Mouse (Mus musculus): ENCODE data around the gene Lmtk3. TPM values are rescaled to one million over a fixed set of nuclear protein-coding genes. Genes with fewer than 3 reads are reported as not detected.

The Lmtk3 gene
- polyA plus RNA-seq, 1 experiment from 2014 or later: 23.6 TPM

DNA sequence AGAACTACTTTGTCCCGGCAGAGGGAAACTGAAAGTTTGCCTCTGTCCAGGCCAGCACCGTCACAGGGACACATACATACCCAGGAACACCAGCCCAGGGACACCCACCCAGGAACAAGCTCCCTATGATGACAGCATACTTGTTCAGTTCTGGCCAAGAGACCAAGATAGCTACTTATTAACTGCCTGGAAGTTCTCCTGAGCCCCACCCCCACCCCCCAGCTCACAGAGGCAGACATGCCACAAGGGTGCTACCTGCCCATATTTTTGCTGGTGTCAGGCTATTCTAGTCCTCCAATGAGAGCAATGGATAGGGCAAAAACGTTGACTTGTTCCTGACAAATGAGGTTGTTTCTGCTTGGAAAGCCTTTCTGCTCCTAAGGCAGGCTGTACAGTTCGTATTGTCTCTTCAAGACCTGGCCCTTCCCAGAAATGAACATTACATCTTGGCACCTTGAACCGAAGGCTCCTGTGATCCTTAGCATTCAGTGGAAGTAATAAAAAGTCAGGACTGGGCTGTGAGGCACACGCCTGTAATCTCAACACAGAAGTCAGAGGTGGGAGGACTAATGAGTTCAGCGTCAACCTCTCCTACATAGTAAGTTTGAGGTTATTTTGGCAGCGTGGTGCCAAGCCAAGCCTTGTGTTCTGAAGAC, 13.0 kb upstream of the Lmtk3 start:
- DNase-seq (ENCODE audit: low spot score) (no peak), ATAC-seq (ENCODE audit: low FRiP score) (no peak)
- Histone ChIP-seq H3K4me2 (replicated peaks) (no peak overlapping the region), H3K4me3 (replicated peaks; ENCODE audit: low read length) (no peak overlapping the region), H3K9me3 (ENCODE audit: control insufficient read depth, low read length) (no peaks in the 10 kb centered on the region), H3K36me3 (replicated peaks; ENCODE audit: control insufficient read depth, insufficient read depth) (no peaks in the 10 kb centered on the region), H3K27ac (no peak overlapping the region), H3K9ac (no peak overlapping the region), H3K4me1 (replicated peaks; ENCODE audit: control insufficient read depth, insufficient read depth, low read length) (no peaks in the 10 kb centered on the region), H3K27me3 (ENCODE audit: control insufficient read depth, insufficient read depth, low read length) (no peaks in the 10 kb centered on the region)
- 76% methylated on average over 8 of the region's 8 CpGs for WGBS

- no peak for ATAC-seq (ENCODE audit: low FRiP score)
- H3K4me1 ChIP-seq (replicated peaks; ENCODE audit: control insufficient read depth, insufficient read depth, low read length): no peaks in the 10 kb centered on the region
- 73% methylated on average over 4 of the region's 4 CpGs for WGBS
- H3K36me3 ChIP-seq (replicated peaks; ENCODE audit: control insufficient read depth, insufficient read depth): no peaks in the 10 kb centered on the region
- H3K9me3 ChIP-seq (ENCODE audit: control insufficient read depth, low read length): no peaks in the 10 kb centered on the region
- no peaks in the 10 kb centered on the region for H3K27me3 ChIP-seq (ENCODE audit: control insufficient read depth, insufficient read depth, low read length)
- no peak overlapping the region for H3K27ac ChIP-seq
- H3K4me3 ChIP-seq (replicated peaks; ENCODE audit: low read length): no peak overlapping the region
- H3K4me2 ChIP-seq (replicated peaks): no peak overlapping the region
- H3K9ac ChIP-seq: no peak overlapping the region
- no peak for DNase-seq (ENCODE audit: low spot score)
Measured at GRCm38 (mm10) chr7:45771101-45771500, 12.4 kb upstream of the Lmtk3 start.

DNA sequence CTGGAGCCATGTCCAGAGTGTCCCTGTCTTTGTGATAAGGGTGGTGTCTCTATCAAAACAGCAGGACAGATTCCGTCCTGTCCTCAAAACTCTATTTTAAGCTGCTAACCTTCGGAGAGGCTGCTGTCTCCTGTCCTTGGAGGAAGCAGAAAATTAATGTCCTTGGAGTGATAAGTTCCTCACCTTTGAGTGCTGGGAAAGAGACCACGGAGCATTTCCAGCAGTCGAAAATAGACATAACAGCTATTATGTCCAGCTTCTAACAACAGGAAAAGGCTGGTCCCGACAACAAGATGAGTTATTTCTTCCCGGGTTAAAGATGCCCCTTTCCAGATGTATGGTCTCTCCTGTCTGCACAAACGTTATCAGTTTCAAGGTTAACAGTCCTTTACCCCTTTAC, 8.3 kb upstream of the Lmtk3 start:
- WGBS: 89% methylated on average over 7 of the region's 7 CpGs
- Histone ChIP-seq H3K27ac (no peak overlapping the region), H3K27me3 (ENCODE audit: control insufficient read depth, insufficient read depth, low read length) (no peaks in the 10 kb centered on the region; the same call in 1 of the 2 replicates), H3K9me3 (ENCODE audit: control insufficient read depth, low read length) (no peaks in the 10 kb centered on the region), H3K4me1 (replicated peaks; ENCODE audit: control insufficient read depth, insufficient read depth, low read length) (no peaks in the 10 kb centered on the region), H3K36me3 (replicated peaks; ENCODE audit: control insufficient read depth, insufficient read depth) (no peaks in the 10 kb centered on the region), H3K4me2 (replicated peaks) (no peak overlapping the region), H3K4me3 (replicated peaks; ENCODE audit: low read length) (no peak overlapping the region), H3K9ac (no peak overlapping the region)
- ATAC-seq (ENCODE audit: low FRiP score): no peak
- DNase-seq (ENCODE audit: low spot score): no peak

- ATAC-seq (ENCODE audit: low FRiP score) (no peak), DNase-seq (ENCODE audit: low spot score) (no peak)
- H3K27me3 ChIP-seq (ENCODE audit: control insufficient read depth, insufficient read depth, low read length): no peaks in the 10 kb centered on the region; the same call in 1 of the 2 replicates
- 0 out of 2 replicates have a peak, but pooled peaks cover 3% of the 10 kb centered on the region for H3K4me1 ChIP-seq (replicated peaks; ENCODE audit: control insufficient read depth, insufficient read depth, low read length)
- H3K36me3 ChIP-seq (replicated peaks; ENCODE audit: control insufficient read depth, insufficient read depth): no peaks in the 10 kb centered on the region
- H3K9me3 ChIP-seq (ENCODE audit: control insufficient read depth, low read length): no peaks in the 10 kb centered on the region
- H3K27ac ChIP-seq: no peak overlapping the region
- no peak overlapping the region for H3K4me3 ChIP-seq (replicated peaks; ENCODE audit: low read length)
- WGBS: 22% methylated on average over 22 of the region's 22 CpGs
- H3K4me2 ChIP-seq (replicated peaks): peak overlapping the region; percentile 22
- no peak overlapping the region for H3K9ac ChIP-seq
Measured at GRCm38 (mm10) chr7:45779081-45779641, 4.4 kb upstream of the Lmtk3 start.

GRCm38 (mm10) chr7:45782271-45782670, 1.3 kb upstream of the Lmtk3 start:
- ATAC-seq (ENCODE audit: low FRiP score) (no peak), DNase-seq (ENCODE audit: low spot score) (no peak)
- no peak overlapping the region for H3K4me2 ChIP-seq (replicated peaks)
- no peak overlapping the region for H3K9ac ChIP-seq
- peaks cover 15% of the 10 kb centered on the region for H3K4me1 ChIP-seq (replicated peaks; ENCODE audit: control insufficient read depth, insufficient read depth, low read length)
- no peaks in the 10 kb centered on the region; the same call in 1 of the 2 replicates for H3K27me3 ChIP-seq (ENCODE audit: control insufficient read depth, insufficient read depth, low read length)
- H3K36me3 ChIP-seq (replicated peaks; ENCODE audit: control insufficient read depth, insufficient read depth): peaks cover 1% of the 10 kb centered on the region
- H3K4me3 ChIP-seq (replicated peaks; ENCODE audit: low read length): no peak overlapping the region
- WGBS: 70% methylated on average over 4 of the region's 4 CpGs
- no peak overlapping the region for H3K27ac ChIP-seq
- no peaks in the 10 kb centered on the region for H3K9me3 ChIP-seq (ENCODE audit: control insufficient read depth, low read length)

DNA sequence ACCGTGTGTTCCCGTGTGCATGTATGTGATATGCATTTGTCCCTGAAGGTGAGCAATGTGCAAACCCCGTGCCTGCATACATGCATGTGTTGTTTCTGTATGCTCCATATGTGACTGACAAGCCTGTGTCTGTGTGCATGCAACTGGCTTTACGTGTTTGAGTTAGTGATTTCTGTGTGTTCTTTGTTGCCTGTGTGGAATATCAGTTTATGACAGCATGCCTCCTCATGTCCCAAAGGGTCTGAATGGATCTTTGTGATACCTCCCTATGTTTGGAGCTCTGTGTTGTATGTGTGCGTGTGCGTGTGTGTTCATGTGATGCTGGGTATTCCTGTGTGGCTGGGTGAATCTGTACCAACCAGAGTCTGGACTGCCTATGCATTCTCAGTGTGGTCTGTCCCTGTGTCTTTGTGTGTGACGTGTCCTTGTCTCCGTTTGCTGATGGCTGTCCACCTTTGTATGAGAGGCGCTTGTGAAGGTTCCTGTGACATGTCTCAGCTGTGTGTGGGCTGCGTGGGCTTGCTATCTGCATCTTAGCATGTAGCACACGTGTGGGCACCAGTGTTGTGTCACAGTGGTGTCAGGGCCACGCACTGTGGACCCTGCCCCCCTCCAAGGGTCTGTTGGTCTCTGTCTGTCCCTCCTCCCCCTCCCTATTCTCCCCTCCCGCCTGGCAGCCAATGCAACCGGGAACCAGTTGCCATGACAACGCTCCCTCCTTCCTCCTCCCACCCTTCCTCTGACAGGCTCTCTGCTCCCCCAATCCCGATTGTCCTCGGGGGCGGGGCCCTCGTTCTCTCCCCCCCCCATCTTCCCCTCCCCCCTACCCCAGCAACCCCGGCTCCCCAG, 1.2 kb downstream of the Lmtk3 start, which contains the start of gene Sult2b1:
Gene Sult2b1 (minus strand): TSS at position 146 of the 849 bp plus-strand sequence.
- Histone ChIP-seq H3K9ac (peak within 1 kb of the TSS; percentile 96), H3K27ac (peak within 1 kb of the TSS; percentile 99), H3K36me3 (replicated peaks; ENCODE audit: control insufficient read depth, insufficient read depth) (peaks cover 26% of the 10 kb centered on the region), H3K9me3 (ENCODE audit: control insufficient read depth, low read length) (no peaks in the 10 kb centered on the region), H3K4me1 (replicated peaks; ENCODE audit: control insufficient read depth, insufficient read depth, low read length) (peaks cover 21% of the 10 kb centered on the region), H3K4me2 (replicated peaks) (peak within 1 kb of the TSS; percentile 68), H3K27me3 (ENCODE audit: control insufficient read depth, insufficient read depth, low read length) (no peaks in the 10 kb centered on the region), H3K4me3 (replicated peaks; ENCODE audit: low read length) (peak within 1 kb of the TSS; percentile 85)
- 13% methylated on average over 20 of the region's 20 CpGs for WGBS
- DNase-seq (ENCODE audit: low spot score) (peak; percentile 93), ATAC-seq (ENCODE audit: low FRiP score) (peak; percentile 72)

GRCm38 (mm10) chr7:45785388-45786135, 2.0 kb downstream of the Lmtk3 start:
- Histone ChIP-seq H3K9ac (peak overlapping the region; percentile 96), H3K4me3 (replicated peaks; ENCODE audit: low read length) (peak overlapping the region; percentile 85), H3K4me1 (replicated peaks; ENCODE audit: control insufficient read depth, insufficient read depth, low read length) (peaks cover 21% of the 10 kb centered on the region), H3K27ac (peak overlapping the region; percentile 99), H3K36me3 (replicated peaks; ENCODE audit: control insufficient read depth, insufficient read depth) (peaks cover 34% of the 10 kb centered on the region), H3K27me3 (ENCODE audit: control insufficient read depth, insufficient read depth, low read length) (no peaks in the 10 kb centered on the region), H3K9me3 (ENCODE audit: control insufficient read depth, low read length) (no peaks in the 10 kb centered on the region), H3K4me2 (replicated peaks) (peak overlapping the region; percentile 68)
- WGBS: under 1% methylated on average over 37 of the region's 42 CpGs
- ATAC-seq (ENCODE audit: low FRiP score) (peak; percentile 49), DNase-seq (ENCODE audit: low spot score) (no peak)

GRCm38 (mm10) chr7:45786136-45786578, 2.6 kb downstream of the Lmtk3 start:
- H3K9ac ChIP-seq: peak overlapping the region; percentile 96
- DNase-seq (ENCODE audit: low spot score) (peak; percentile 71), ATAC-seq (ENCODE audit: low FRiP score) (peak; percentile 25; the same call in 1 of the 2 replicates)
- H3K27me3 ChIP-seq (ENCODE audit: control insufficient read depth, insufficient read depth, low read length): no peaks in the 10 kb centered on the region
- H3K9me3 ChIP-seq (ENCODE audit: control insufficient read depth, low read length): no peaks in the 10 kb centered on the region
- H3K4me3 ChIP-seq (replicated peaks; ENCODE audit: low read length): peak overlapping the region; percentile 85
- H3K4me1 ChIP-seq (replicated peaks; ENCODE audit: control insufficient read depth, insufficient read depth, low read length): peaks cover 21% of the 10 kb centered on the region
- peaks cover 40% of the 10 kb centered on the region for H3K36me3 ChIP-seq (replicated peaks; ENCODE audit: control insufficient read depth, insufficient read depth)
- H3K27ac ChIP-seq: peak overlapping the region; percentile 99
- peak overlapping the region; percentile 68 for H3K4me2 ChIP-seq (replicated peaks)
- under 1% methylated on average over 14 of the region's 14 CpGs for WGBS
